Mouse (Mus musculus): ENCODE measurements around the gene Napa.
A peak's percentile ranks its signal among the peaks of the same experiment; 100 is the strongest.

Napa gene

GRCm38 (mm10) chr7:16132926-16133325, 34.7 kb downstream of the Napa start:
- DNase-seq = no peak

GRCm38 (mm10) chr7:16133691-16134090, 35.4 kb downstream of the Napa start:
- no peak for DNase-seq

GRCm38 (mm10) chr7:16134951-16135392, 36.7 kb downstream of the Napa start:
- peak; percentile 50 for DNase-seq

DNA sequence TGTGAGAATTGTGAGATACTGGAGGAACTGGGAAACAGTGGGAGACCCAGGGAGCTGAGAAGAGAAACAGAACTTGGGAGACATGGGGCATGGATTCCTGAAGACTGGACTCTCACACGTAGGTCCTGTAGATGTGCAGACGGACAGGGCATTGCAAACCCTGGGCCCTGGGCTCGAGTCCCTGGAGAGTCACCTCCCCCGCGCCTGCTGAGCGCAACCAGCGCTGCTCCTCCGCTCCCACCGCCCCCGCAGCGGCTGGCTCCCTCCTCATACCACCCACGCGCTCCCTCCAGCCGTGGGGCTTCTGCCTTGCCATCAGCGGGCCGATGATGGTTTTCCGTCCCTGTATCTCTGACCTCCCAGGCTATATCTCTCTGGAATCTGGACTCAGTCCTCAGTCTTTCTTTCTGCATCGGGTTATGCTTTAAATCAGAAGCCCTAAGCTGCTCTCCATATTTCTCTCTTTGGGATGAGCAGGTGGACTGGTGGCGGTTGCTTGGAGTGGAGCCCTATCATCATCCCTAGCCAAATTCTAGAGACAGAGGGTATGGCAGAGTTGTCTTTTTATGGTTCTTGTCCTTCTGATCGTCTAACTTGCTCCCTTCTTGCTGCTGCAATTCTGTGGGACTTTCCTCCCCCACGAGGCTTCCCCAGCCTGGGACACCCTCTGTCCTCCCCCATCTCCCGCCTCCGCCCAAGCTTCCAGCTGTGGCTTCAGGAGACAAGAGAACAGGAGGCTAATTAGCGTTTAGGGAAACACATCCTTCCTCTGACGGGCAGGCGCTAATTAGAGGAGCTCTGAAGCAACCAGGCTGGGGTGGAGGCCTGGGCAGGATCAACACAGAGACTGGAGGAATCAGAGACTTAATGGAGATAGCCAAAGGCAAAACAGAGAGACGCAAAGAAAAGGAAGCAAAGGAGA, 48.5 kb downstream of the Napa start:
- DNase-seq = peak; percentile 25

- peak; percentile 58 for DNase-seq
Observed at GRCm38 (mm10) chr7:16147643-16148042, 49.4 kb downstream of the Napa start.

- no peak for DNase-seq
Observed at GRCm38 (mm10) chr7:16149241-16149640, 51.0 kb downstream of the Napa start.

DNA sequence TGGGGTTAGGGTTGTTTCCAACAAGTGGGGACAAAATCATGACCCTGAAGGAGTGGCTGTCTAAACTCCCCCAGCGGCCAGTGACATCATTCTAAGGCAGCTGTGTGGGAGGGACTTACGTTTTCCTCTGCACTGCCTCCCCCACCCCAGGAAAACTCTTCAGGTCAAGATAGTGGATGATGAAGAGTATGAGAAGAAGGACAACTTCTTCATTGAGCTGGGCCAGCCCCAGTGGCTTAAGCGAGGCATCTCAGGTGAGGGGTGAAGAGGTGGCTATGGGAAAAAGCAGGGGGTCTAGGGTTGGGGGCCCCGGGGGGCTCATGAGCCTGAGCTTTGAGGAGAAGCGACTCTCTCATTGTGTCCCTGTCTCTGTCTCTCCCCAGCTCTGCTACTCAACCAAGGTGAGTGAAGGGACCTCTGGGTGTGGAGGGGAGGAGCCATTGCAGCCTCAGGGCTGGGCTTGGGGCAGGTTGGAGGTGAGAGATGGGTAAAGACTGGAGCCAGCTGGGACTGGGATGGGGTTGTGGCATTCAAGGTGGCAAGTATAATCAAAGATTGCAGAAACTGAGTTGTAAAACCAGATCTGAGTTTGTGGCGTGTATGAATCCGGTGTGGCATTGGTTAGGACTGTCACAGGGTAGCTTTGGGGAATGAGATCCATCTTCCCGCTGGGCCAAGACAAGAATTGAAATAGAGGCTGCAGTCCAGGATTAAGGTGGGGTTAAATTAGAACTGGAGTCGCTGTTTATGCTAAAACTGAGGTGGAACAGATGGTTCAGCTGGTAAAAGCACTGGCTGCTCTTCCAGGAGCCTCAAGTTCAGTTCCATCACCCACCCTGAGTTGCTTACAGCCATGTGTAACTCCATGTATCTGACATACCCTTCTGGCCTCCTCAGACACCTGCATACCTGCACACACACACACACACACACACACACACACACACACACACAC, 52.2 kb downstream of the Napa start:
- DNase-seq = no peak

DNA sequence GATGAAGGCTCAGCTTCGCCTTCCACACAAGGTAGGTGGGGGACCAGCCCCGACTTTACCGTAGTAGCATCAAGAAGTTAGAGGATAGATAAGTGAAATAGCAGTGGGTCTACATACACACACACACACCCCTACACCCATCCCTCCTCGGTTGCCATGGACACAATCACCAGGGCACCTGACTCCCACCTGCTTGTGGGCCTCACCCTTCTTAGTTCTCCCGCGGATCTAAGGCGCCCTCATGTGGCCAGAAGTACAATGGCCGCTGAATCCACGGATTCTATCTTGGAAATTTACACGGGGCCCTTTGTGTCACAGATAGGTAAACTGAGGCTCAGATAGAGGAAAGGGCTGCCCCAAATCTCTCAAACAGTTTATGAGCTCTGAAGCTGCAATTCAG, 55.3 kb downstream of the Napa start:
- peak; percentile 84 for DNase-seq

DNA sequence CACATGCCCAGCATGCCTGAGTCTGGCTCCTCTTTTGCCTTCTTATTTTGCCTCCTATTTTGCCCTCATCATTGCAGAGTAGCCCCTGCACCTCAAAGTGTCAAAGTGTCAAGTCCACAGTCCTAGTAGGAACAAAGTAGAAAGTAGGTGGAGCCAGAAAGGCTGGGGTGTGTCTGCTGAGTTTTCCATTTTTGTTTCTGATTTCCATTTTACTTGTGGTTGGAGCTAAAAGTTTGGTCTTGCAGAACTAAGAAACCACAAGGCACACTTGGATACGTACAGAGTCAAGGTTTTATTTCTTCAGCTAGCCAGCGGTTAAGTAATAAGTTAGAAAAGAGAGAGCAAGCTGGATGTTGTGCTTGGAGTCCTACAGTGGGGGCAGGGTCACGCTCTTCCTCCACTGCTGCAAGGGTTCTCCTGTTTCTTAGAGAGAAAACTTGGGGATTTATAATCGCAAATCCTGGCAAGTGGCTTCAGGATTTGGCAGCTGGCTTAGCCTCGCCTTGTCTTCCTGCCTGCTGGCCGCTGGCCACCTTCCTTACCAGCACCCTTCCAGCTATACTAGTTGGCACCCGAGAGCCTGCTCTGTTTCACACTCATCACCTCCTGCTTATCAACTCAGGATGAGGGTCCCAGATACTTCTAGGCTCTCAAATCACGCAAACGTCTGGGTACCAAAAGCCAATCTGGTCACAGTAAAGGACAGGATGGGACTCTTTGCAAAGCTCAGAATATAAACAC, 57.0 kb downstream of the Napa start:
- no peak for DNase-seq

DNA sequence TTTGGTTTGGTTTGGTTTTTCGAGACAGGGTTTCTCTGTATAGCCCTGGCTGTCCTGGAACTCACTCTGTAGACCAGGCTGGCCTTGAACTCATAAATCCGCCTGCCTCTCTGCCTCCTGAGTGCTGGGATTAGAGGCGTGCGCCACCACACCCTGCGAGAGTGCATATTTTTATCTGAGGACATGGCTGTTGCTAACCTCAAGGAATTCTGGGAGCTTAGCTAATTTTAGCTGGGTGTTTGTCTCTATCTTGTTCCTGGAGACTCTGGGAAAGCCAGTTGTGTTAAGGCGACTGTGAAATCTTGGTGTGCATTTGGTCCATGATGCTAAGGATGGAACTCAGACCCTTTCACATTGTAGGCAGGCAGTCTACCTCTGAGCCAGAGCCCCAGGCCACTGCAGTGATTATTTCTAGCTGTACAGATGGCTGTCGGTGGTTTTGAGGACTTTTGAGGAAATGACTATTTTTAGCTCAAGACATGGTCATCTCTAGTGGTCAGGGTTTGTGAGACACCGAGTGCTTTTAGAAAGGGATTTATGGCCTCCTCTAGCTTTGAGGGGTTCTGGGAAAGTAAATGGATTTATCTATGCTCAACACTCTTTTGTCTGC, 58.0 kb downstream of the Napa start:
- no peak for DNase-seq

- DNase-seq = no peak
Observed at GRCm38 (mm10) chr7:16158735-16159134, 60.5 kb downstream of the Napa start.

DNA sequence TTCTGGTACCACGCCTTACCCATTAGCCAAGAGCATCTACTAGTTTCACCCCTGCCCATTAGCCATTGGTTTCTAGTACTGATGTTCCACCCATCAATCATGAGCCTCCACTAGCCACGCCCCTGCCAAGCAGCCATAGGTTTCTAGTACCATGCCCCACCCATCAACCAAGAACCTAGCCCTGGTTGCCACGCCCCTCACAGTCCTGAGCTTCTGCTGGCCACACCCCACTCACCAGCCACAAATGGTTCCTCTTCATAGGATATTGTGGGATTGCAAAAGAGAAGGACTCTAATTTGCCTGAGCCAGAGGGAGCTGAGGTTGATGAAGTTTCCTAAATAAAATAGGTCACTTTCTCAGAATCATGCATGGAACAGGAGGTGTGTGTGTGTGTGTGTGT, 62.4 kb downstream of the Napa start:
- no peak for DNase-seq

DNA sequence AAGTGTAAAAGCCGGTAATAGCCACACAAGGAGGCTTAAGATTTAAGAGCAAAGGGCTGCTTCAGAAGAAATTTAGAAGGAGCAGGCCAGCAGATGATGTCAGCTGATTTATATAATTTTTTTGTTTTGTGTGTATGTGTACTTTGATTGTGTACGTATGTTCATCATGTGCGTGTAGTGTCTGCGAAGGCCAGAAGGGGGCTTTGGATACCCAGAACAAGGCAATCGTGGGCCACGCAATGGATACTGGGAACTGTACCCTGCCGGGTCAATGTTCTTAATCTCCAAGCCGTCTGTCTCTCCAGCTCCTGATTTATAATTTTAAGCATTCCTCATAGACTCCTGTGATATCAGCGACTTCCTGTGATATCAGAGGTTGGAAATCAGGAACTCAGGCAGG, 63.0 kb downstream of the Napa start:
- no peak for DNase-seq

- DNase-seq = no peak
Observed at GRCm38 (mm10) chr7:16162036-16162435, 63.8 kb downstream of the Napa start.
